Mouse (Mus musculus) intestine, postnatal 0 days (tissue): Measurements from ENCODE around the gene Pcgf5. TPM values are rescaled to one million over a fixed set of nuclear protein-coding genes. Genes with fewer than 3 reads are reported as not detected.

Source experiments
- ATAC-seq: fragments of 200-750 bp; cut with Nextera tagmentation; 2 replicates; pipeline ENCODE4 v1.8.0; 2017; ENCODE audit warnings: mild to moderate bottlenecking, moderate TSS enrichment, moderate library complexity
- H3K27ac ChIP-seq: fragments of 300-500 bp; sonication (generic); 2 replicates; pipeline ENCODE4 v1.5.1; 2014; ENCODE audit warnings: mild to moderate bottlenecking, low read depth, low read length, moderate library complexity
- H3K27me3 ChIP-seq: fragments of 300-500 bp; sonication (generic); replicated peaks from 2 replicates; pipeline ENCODE4 v1.6.1; 2014; ENCODE audit warnings: low read length, mixed read lengths; ENCODE audit not compliant: control insufficient read depth, insufficient read depth
- H3K36me3 ChIP-seq: fragments of 300-500 bp; sonication (generic); 2 replicates; pipeline ENCODE4 v1.6.1; 2014; ENCODE audit warnings: mild to moderate bottlenecking, moderate library complexity; ENCODE audit not compliant: control insufficient read depth, insufficient read depth
- H3K4me1 ChIP-seq: fragments of 300-500 bp; sonication (generic); replicated peaks from 2 replicates; pipeline ENCODE4 v1.6.1; 2014; ENCODE audit warnings: antibody characterized with exemption, low read length, mixed read lengths; ENCODE audit not compliant: control insufficient read depth, insufficient read depth
- H3K4me2 ChIP-seq: fragments of 300-500 bp; sonication (generic); replicated peaks from 2 replicates; pipeline ENCODE4 v1.6.1; 2014; ENCODE audit warnings: low read depth, mild to moderate bottlenecking, moderate library complexity
- H3K4me3 ChIP-seq: fragments of 300-500 bp; sonication (generic); 2 replicates; pipeline ENCODE4 v1.5.1; 2014; ENCODE audit warnings: low read depth, low read length
- H3K9ac ChIP-seq: fragments of 300-500 bp; sonication (generic); 2 replicates; pipeline ENCODE4 v1.6.1; 2014; ENCODE audit warnings: mild to moderate bottlenecking, low read depth, low read length
- H3K9me3 ChIP-seq: fragments of 300-500 bp; sonication (generic); 2 replicates; pipeline ENCODE4 v1.6.1; 2016; ENCODE audit warnings: mixed run types; ENCODE audit not compliant: control insufficient read depth
- CTCF ChIP-seq: sonication (generic); IDR thresholded peaks from 2 replicates; pipeline ENCODE4 v1.5.1; 2016; ENCODE audit warnings: low read depth, mild to moderate bottlenecking, control low read depth, antibody characterized with exemption, moderate library complexity
- WGBS: fragments of 180-500 bp; shearing (Covaris S2); extraction: QIAGEN DNeasy Blood & Tissue Kit; methylation state at CpG from one replicate; pipeline ENCODE4 v1.1.7; 2014; 5-methylcytosine and 5-hydroxymethylcytosine counted together
- polyA plus RNA-seq: library from polyadenylated mRNA; unstranded; fragments of >200 nt; fragmentation: Nextera tagmentation; extraction: Ambion mirVana; gene quantifications from 2 replicates; pipeline ENCODE4 v1.2.1, GENCODE M21; 2015

Pcgf5 gene
- polyA plus RNA-seq, 1 experiment from 2014 or later, result 21.4 TPM

DNA sequence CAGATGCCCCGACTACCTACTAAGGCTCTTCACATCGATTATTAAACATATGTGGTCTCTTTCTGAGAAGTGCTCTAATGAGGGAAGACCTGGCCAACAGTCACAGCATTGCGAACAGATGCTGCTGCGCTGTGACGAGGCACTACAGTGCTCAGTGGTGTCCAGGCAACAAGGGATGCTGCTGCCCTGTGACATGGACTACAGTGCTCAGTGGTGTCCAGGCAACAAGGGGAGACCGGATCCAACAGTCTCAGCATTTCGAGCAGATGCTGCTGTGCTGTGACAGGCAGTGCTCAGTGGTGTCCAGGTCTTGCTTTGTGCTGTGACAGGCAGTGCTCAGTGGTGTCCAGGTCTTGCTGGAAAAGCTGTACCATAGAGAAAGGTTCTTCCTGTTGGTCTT, 29.6 kb downstream of the Pcgf5 start:
- no peaks in the 10 kb centered on the region for H3K9me3 ChIP-seq
- H3K9ac ChIP-seq, result no peak overlapping the region
- TF ChIP-seq CTCF, result no peak
- ATAC-seq, result no peak
- no peak overlapping the region for H3K27ac ChIP-seq
- no peaks in the 10 kb centered on the region for H3K4me1 ChIP-seq
- 92% methylated on average over 7 of the region's 7 CpGs for WGBS
- H3K36me3 ChIP-seq, result no peaks in the 10 kb centered on the region
- no peak overlapping the region for H3K4me3 ChIP-seq
- no peak overlapping the region for H3K4me2 ChIP-seq
- 0 out of 2 replicates have a peak, but pooled peaks cover 4% of the 10 kb centered on the region for H3K27me3 ChIP-seq

DNA sequence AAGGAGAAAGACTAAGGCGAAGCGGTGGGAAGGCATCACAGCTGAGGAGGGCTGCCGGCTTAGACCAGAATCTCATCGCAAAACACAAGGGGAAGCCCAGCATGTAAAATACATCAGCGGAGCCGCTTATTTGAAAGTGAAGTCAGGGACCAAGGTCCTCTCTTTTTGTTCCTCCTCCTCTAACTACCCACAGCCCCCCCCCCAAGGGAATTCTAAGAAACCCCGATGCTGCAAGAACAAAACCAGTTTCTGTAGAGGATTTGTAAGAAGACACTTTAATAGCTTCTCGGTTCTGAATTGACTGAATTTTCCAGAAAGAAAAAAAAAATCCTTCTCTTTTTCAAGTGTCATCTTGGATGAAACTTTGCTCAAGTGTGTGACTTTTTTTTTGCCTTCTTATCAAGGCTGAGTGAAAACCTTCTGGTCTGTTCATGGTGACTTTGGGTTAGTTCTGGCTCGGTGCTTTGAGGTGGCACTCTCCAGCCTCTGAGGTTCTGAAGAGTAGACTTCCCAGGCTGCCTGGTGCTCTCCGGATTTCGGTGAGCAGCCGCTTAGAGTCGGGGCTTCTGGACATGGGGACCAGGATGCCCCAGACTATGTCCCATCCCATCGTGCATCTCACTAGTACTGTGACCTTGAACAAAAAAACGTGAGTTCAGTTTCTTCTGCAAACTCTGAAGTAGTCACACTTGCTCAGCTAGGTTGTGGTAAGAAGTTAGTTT, 30.6 kb downstream of the Pcgf5 start:
- Histone ChIP-seq H3K9ac (no peak overlapping the region), H3K4me3 (no peak overlapping the region), H3K27me3 (0 out of 2 replicates have a peak, but pooled peaks cover 4% of the 10 kb centered on the region), H3K36me3 (no peaks in the 10 kb centered on the region), H3K4me2 (no peak overlapping the region), H3K4me1 (no peaks in the 10 kb centered on the region), H3K27ac (no peak overlapping the region), H3K9me3 (no peaks in the 10 kb centered on the region)
- ATAC-seq, result no peak
- WGBS, result 75% methylated on average over 15 of the region's 15 CpGs
- no peak for TF ChIP-seq CTCF

DNA sequence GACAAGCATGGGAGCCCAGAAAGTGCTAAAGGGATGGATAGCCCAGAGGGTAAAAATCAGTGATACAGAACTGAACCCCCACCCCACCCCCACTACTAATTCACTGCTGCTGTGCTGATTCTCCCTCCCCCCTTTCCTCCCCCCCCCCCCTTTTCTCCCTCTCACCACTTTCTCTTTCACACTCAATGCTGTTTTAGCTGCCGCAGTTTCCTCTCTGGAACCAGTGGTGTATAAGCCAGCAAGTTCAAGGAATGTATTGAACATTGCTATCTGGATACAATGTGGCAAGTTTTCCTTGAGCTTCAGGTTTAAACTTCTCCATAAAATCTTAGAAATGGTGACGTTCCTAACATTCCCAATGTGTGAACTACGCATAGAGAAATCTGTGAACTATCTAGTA, 34.8 kb downstream of the Pcgf5 start:
- Histone ChIP-seq H3K4me2 (no peak overlapping the region), H3K4me1 (no peaks in the 10 kb centered on the region), H3K27me3 (no peaks in the 10 kb centered on the region), H3K4me3 (no peak overlapping the region), H3K36me3 (no peaks in the 10 kb centered on the region), H3K9ac (no peak overlapping the region), H3K9me3 (no peaks in the 10 kb centered on the region), H3K27ac (no peak overlapping the region)
- no peak for ATAC-seq
- WGBS, result 93% methylated on average over 3 of the region's 3 CpGs
- no peak for TF ChIP-seq CTCF

DNA sequence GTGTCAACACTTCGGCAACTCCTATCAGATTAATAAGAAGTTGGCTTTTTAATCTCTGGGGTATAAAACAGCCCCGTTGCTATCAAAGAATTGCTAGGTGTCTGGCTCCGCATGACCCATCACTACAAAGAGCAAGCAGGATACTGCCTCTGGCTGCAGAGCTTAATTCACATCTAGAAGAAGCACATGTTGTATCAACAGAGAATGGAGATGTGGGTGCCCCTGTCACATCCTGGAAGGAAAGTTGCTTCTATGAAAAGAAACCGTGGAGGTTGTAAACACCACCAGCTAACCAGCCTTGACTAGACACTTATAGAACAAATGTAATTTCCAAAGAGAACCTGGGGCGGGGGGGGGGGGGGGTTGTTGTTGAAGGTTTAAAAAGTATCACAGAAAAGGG, 35.9 kb downstream of the Pcgf5 start:
- no peak for ATAC-seq

DNA sequence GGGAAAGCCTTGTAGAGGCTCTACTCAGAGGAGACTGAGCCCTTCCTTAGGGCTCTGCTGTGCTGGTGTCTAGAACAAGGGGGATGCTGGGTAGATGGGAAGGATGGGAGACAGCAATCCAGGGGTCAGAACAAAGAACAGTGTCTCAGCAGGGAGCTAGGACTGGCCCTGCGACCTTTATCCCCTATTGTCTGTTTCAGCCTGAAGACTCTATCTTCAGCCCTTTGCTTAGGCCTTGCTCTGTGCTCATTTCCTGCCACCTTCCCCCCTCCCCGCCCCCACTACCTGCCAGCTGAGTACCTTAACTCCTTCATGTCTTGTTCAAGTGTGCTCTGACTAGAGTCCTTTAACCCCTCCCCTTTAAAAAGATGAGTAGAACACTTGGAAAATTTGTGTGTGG, 36.3 kb downstream of the Pcgf5 start:
- peak; percentile 28; the same call in 1 of the 2 replicates for ATAC-seq
- H3K4me2 ChIP-seq, result no peak overlapping the region
- no peaks in the 10 kb centered on the region for H3K9me3 ChIP-seq
- 24% methylated on average over 2 of the region's 2 CpGs for WGBS
- no peak overlapping the region for H3K4me3 ChIP-seq
- H3K9ac ChIP-seq, result no peak overlapping the region
- H3K27me3 ChIP-seq, result no peaks in the 10 kb centered on the region
- no peaks in the 10 kb centered on the region for H3K36me3 ChIP-seq
- no peak overlapping the region for H3K27ac ChIP-seq
- no peaks in the 10 kb centered on the region for H3K4me1 ChIP-seq
- no peak for TF ChIP-seq CTCF

More for the DNA sequence above, 35.9 kb downstream of the Pcgf5 start:
- Histone ChIP-seq H3K4me3 (no peak overlapping the region), H3K36me3 (no peaks in the 10 kb centered on the region), H3K27me3 (no peaks in the 10 kb centered on the region), H3K4me2 (no peak overlapping the region), H3K27ac (no peak overlapping the region), H3K4me1 (no peaks in the 10 kb centered on the region), H3K9me3 (no peaks in the 10 kb centered on the region), H3K9ac (no peak overlapping the region)
- no peak for TF ChIP-seq CTCF
- 77% methylated on average over 5 of the region's 5 CpGs for WGBS

DNA sequence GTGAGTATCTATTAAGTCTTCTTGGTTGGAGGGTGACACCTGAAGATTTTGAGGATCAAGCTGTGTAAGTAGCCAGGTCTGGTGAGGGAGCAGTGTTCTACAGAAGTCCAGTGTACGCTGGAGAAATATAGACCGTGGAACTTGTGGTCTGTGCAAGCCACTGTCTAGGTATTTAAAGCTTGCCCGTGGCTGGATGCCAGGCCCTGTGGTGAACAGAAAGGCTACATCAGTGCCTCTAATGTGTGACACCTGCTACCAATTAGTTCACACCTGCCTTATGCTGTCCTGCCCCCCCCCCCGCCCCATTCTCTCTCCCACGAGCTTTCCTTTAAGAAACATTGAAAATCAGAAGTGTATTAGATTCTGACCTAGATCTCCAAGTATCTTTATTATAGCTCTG, 40.4 kb downstream of the Pcgf5 start:
- no peak overlapping the region for H3K4me2 ChIP-seq
- no peak overlapping the region for H3K27ac ChIP-seq
- H3K9me3 ChIP-seq, result no peaks in the 10 kb centered on the region
- WGBS, result 86% methylated on average over 5 of the region's 5 CpGs
- ATAC-seq, result no peak
- TF ChIP-seq CTCF, result no peak
- no peaks in the 10 kb centered on the region for H3K27me3 ChIP-seq
- H3K4me3 ChIP-seq, result no peak overlapping the region
- no peaks in the 10 kb centered on the region for H3K4me1 ChIP-seq
- no peak overlapping the region for H3K9ac ChIP-seq
- no peaks in the 10 kb centered on the region for H3K36me3 ChIP-seq
